Mouse (Mus musculus): ENCODE data around the gene Nup93. TPM values are rescaled to one million over a fixed set of nuclear protein-coding genes. Genes with fewer than 3 reads are reported as not detected.

Gene Nup93
- polyA plus RNA-seq, 2 experiments from 2014 or later, result 26.4 to 51.6 TPM

DNA sequence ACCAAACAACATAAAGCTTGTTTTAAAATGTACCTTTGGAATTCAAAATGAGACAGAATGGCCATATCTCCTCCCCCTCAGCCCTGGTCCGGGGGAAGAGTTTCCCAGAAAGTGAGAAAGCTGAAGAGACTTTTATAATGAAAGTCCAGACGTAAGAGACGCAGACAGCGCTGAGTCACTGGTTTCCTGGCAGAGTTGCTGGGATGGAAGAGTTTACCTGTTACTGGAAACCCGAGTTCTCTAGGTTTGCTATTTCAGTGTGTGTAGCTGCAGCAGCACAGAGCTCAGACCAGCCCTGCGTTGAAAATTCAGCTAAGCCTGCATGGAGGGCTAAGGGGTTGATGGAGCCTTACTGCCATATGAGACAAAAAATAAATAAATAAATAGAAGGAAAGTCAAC lies 108.7 kb downstream of the Nup93 start:
- no peak for ATAC-seq

GRCm38 (mm10) chr8:94324071-94324470 lies 109.7 kb downstream of the Nup93 start:
- peak; percentile 17 for ATAC-seq

GRCm38 (mm10) chr8:94326016-94326415 lies 111.7 kb downstream of the Nup93 start:
- no peak for ATAC-seq

DNA sequence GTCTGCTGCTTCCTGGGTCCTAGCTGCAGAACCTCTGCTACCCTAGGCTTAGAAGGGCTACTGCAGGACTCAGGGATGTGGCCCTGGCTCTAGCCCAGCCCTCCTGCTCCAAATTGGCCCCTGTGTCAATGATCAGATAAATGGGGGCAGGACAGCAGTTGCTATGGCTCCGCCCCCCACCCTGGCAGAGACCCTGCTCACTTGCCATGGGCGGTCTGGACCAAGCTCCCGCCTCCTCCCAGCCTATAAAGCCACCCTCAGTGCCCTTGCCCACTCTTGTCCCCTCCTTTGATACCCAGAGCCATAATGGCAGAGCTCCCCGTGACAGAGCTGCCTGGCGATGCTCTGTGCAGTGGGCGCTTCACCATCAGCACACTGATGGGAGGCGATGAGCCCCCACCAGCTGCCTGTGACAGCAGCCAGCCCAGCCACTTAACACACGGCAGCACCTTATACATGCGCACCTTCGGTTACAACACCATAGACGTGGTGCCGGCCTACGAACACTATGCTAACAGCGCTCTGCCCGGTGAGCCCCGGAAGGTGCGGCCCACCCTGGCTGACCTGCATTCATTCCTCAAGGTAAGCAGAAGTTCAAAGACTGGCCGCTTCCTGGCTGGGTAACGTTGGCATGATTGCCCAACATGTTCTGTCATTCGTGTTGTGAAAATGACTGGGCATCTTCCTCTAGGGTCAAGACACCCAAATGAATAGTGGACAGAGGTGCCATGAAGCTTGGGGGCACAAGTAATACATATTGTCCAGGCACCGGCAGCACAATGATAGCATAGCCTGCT lies 114.8 kb downstream of the Nup93 start, which contains the start of gene Slc12a3:
TSS of gene Slc12a3 (plus strand) at position 270 of the 797 bp plus-strand sequence.
- ATAC-seq, result no peak

DNA sequence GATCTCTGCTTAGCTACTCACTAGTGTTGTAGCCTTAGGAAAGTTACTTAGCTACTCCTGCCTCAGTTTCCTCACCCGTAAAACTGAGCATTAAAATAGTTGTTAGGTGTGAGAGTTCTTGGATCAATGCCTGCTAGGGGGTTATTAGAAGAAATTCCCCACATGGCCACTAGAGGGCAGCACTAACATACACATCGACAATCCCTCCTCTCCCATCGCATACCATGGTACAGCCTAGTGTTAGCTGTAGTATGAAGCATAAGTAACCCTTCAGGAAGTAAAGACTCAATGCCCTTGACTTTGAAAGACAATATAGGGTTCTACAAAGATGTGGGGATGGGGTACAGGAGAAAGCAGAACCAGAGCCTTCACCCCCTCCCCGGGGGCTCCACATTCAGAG lies 116.4 kb downstream of the Nup93 start:
- ATAC-seq, result peak; percentile 82

GRCm38 (mm10) chr8:94333345-94333744 lies 119.0 kb downstream of the Nup93 start:
- ATAC-seq, result no peak

DNA sequence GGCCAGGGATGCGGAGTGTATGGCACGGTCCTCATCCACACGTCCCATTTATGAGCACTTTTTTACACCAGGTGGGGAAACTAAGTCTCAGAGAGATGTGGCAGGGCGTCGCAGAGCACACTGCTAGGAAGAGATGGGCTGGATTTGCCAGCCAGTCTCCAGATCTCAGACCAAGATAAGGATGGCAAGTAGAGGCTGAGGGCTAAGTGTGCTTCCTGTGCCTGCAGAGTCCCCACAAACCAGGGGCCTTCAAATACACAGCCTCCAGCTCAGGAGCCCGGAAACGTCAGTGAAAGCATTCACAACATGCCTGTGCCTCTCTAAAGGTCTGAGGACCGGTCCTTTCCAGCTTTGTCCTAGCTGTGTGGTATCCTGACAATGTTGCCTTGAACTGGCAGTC lies 123.2 kb downstream of the Nup93 start:
- no peak for ATAC-seq

GRCm38 (mm10) chr8:94340796-94341195 lies 126.4 kb downstream of the Nup93 start:
- ATAC-seq, result no peak

GRCm38 (mm10) chr8:94342691-94343090 lies 128.3 kb downstream of the Nup93 start:
- ATAC-seq, result no peak

DNA sequence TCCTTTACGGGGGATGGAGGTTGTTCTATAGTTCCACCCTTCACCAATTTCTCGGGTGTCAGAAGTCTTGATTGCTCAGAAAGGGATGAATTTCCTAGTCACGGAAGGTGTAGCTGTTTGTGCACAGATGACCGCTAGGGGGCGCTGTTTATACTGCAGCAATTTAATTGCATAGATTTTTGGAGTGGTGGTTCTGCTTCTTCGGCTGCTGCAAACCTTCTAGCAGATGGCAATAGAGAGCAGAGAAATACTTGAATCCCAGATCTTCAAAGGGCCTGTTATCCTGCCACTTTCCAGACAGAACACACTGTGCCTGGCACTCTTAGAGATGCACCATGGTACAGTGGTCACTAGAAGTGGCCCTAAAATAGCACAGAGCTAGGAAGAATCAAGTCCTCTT lies 128.9 kb downstream of the Nup93 start:
- peak; percentile 82 for ATAC-seq

GRCm38 (mm10) chr8:94343778-94344320 lies 129.5 kb downstream of the Nup93 start:
- no peak for ATAC-seq

- no peak for ATAC-seq
Measured at GRCm38 (mm10) chr8:94345657-94346056, 131.3 kb downstream of the Nup93 start.

DNA sequence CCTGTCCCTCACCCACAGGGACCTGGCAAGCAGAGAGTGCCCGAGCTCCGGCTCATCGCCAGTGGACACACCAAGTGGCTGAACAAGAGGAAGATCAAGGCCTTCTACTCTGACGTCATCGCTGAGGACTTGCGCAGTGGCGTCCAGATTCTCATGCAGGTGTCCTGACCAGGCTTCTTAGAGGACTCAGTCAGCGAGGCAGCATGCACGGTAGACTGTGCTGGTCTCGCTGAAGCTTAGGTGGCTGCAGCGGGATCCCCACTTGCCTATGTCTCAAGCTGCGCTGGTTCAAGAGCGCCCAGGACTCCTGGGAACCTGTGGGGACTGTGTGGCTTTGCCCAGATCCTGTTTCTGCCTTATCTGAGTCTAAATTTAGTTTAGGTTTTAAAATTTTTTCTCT lies 131.9 kb downstream of the Nup93 start:
- no peak for ATAC-seq

DNA sequence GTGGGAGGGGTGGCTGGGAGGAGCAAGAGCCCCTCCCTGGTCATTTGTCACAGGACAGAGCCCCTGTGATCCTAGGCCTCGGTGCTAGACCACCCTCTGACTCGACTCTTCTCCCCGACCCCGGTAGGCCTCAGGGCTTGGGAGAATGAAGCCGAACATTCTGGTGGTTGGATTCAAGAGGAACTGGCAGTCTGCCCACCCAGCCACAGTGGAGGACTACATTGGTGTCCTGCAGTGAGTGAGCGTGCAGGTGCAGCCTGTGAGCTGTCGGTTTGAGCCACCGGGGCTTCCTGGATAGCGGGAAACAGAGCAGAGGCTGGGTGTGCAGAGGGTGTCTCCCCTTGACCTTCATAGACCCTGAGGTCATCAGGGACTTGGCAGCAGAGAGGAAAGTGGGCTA lies 134.1 kb downstream of the Nup93 start:
- no peak for ATAC-seq

DNA sequence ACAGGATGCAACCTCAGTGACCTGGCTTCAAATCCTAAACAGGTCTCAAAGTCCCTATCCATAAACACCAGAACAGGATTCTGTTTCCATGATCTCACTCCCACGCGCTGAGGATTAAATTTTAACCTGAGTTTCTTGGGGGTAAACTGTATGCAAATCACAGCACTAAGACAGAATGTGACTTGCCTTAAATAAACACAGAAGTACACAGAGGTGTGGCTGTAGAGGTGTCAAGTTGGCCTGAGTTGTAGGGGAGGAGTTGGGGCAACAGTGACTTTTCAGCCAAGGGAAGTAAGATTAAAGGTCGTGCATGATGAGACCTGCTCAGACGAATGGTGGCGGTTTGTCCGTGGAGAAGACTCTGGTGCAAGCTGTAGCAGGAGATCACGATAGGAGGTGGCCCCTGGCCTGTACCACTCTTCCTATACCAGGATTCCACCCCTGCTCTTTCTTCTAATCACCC lies 139.7 kb downstream of the Nup93 start:
- peak; percentile 31 for ATAC-seq

DNA sequence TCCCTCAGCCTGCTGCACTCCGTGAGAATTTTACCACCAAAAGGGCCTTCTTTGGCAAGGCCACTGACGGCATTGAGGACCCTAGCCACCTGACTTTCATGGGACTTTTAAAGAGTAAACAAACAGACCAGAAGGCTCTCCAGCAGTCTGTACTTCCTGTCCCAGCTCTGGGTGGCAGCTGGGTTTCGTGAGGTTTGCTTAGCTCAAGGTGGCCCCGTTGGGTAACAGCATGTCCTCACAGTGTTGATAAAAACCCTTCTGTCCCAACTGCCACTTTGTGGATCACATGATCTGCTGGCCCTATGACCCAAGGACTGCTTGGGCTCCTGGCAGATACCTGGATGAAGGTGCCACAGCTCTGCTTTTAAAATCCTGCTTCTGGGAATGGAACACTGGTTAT lies 140.2 kb downstream of the Nup93 start:
- peak; percentile 89 for ATAC-seq

GRCm38 (mm10) chr8:94357220-94357619 lies 142.9 kb downstream of the Nup93 start:
- no peak for ATAC-seq

GRCm38 (mm10) chr8:94358541-94358940 lies 144.2 kb downstream of the Nup93 start:
- no peak for ATAC-seq

GRCm38 (mm10) chr8:94361774-94362431 lies 147.5 kb downstream of the Nup93 start:
- ATAC-seq, result no peak

DNA sequence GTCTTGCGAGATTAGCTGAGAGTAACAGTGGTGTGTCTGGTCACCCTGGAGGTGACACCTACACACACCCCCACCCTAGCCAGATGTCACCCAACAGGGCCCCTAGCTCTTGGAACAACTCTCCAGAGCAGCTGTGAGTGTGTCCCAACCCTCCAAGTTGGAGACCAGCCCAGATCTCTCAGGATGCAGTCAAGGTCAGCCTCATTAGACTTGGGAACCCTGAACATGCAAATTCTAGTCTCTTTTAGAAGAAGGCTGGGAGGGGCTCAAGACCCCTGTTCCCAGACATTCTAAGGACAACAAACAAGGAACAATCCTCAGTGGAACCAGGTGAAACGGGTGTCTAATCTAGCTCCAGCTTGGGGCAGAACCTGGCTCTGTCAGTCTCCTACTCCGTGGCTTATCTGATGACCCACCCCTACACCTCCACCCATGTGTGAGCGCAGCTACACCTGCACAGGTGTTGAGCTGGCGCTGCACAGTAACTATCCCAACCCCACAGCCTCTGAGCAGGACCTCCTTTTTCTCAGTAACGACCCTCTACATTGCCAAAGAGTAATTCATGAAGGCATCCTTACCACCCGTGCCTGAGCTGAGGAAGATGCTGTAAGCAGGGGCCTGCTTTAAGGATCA lies 148.4 kb downstream of the Nup93 start:
- ATAC-seq, result no peak

GRCm38 (mm10) chr8:94363288-94363688 lies 148.9 kb downstream of the Nup93 start:
- peak; percentile 76 for ATAC-seq

DNA sequence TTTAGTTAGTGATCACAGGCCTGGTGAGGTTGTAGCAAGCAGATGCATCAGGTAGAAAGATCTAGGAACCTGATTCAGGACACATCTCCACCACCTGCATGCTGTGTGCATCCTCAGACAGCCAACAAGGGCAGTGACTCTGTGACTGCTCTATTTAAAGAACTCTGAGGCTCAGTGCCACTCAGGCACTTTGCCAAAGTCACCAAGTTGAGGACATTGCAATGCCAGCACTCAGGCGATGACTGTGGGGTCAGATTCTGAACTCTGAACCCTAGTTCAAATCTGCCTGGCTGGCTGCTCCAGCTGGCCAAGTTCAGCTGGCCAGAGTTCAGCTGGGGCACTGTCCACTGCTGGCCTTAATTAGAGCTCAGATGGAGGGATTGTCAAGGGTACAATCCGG lies 149.5 kb downstream of the Nup93 start:
- no peak for ATAC-seq

DNA sequence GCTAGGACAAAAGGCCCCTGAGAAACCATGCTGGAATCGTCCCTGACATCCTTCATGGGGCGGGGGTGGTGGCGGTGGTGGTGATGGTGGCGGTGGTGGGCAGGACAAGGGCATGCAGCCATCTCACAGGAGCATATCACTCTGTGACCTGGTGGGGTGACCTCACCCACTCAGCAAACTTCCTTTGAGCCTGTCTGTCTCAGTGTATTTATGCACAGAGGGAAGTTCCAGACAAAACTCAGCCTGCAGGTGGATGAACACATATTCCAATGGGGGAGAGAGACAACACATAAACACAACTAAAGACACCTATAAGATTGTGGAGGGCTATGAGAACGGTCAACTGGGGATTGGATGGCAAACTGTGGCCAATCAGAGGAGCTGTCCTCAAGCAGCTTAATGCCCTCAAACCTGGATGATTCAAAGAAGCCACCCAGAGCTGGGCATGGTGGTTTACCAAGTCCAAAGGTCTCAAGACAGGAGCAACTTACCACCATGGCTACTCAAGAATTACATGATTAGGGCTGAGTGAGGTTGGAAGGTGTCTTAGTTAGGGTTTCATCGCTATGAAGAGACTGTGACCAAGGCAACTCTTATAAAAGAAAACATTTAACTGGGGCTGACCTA lies 150.4 kb downstream of the Nup93 start:
- no peak for ATAC-seq

Data from CD4-positive, CD25-positive, alpha-beta regulatory T cell, adult 4 months (primary cell).